9 mouse cellular contexts compared by ENCODE assay signal in genomic region chr17:56287830-56288229, GRCm38 (mm10). TPM values are rescaled to one million over a fixed set of nuclear protein-coding genes. Genes with fewer than 3 reads are reported as not detected.
DNase-seq lines count a peak whose midpoint lies in the region; ATAC-seq and TF ChIP-seq lines count a peak whose summit lies in the region.
"Had no signal": no experiment of that assay in that cellular context is flagged by ENCODE, and none has a peak within 500 bp of the region (broad histone marks: within the 10 kb centered on the region; RNA-seq: fewer than 3 reads in every experiment).

No protein-coding gene starts in this region.

- peaks cover 80% of the 10 kb centered on the region for H3K4me1 ChIP-seq in erythroblast, embryonic 14.5 days (ENCODE audit: control insufficient read depth)
- H3K4me1 ChIP-seq in hindbrain, postnatal 0 days (ENCODE audit: insufficient read depth, low read length): 0 out of 2 replicates have a peak, but pooled peaks cover 4% of the 10 kb centered on the region
- peaks cover 70% of the 10 kb centered on the region for H3K4me1 ChIP-seq in liver, embryonic 13.5 days (replicated peaks)

- H3K4me3 ChIP-seq in erythroblast, embryonic 14.5 days (replicated peaks): peak overlapping the region; percentile 50
- no peak overlapping the region for H3K4me3 ChIP-seq in hindbrain, postnatal 0 days (ENCODE audit: low read length)
- H3K4me3 ChIP-seq in liver, embryonic 13.5 days (replicated peaks): peak overlapping the region; percentile 31; the same call in 1 of the 2 replicates

- no peaks in the 10 kb centered on the region for H3K9me3 ChIP-seq in erythroblast, embryonic 14.5 days (ENCODE audit: control insufficient read depth, low read length)
- H3K9me3 ChIP-seq in hindbrain, postnatal 0 days (ENCODE audit: low read length): no peaks in the 10 kb centered on the region
- no peaks in the 10 kb centered on the region for H3K9me3 ChIP-seq in liver, embryonic 13.5 days (replicated peaks)

- peak; percentile 81 for DNase-seq in adrenal gland, adult 2 months
- DNase-seq in hindbrain, postnatal 0 days (ENCODE audit: low spot score): no peak
- DNase-seq in liver, embryonic 13.5 days: peak; percentile 67
- DNase-seq in layer of hippocampus, postnatal 10 days (ENCODE audit: low spot score in 2 of 2): no peak
- DNase-seq in left cerebral cortex, adult 18-20 months (ENCODE audit: low spot score in 2 of 2): no peak
- no peak for DNase-seq in T-cell, adult 2 months (ENCODE audit: low spot score)

- H3K36me3 ChIP-seq in erythroblast, embryonic 14.5 days (ENCODE audit: control insufficient read depth): peaks cover 40% of the 10 kb centered on the region
- H3K36me3 ChIP-seq in hindbrain, postnatal 0 days (ENCODE audit: insufficient read depth, low read length): no peaks in the 10 kb centered on the region
- H3K36me3 ChIP-seq in liver, embryonic 13.5 days: peaks cover 38% of the 10 kb centered on the region

- no peak for TF ChIP-seq CTCF in hindbrain, postnatal 0 days (IDR thresholded peaks at IDR 0.05; ENCODE audit: low read depth)

- ATAC-seq in erythroblast, adult 5-6 weeks (replicated peaks; ENCODE audit: low FRiP score, poor library complexity, severe bottlenecking): no peak
- no peak for ATAC-seq in hindbrain, postnatal 0 days
- peak; percentile 32 for ATAC-seq in liver, embryonic 13.5 days (ENCODE audit: low read depth)

- no peaks in the 10 kb centered on the region for H3K27me3 ChIP-seq in erythroblast, embryonic 14.5 days (ENCODE audit: control insufficient read depth)
- no peaks in the 10 kb centered on the region for H3K27me3 ChIP-seq in hindbrain, postnatal 0 days (ENCODE audit: insufficient read depth, low read length)
- no peaks in the 10 kb centered on the region for H3K27me3 ChIP-seq in liver, embryonic 13.5 days

- H3K9ac ChIP-seq in hindbrain, postnatal 0 days (replicated peaks; ENCODE audit: low read length): no peak overlapping the region
- peak overlapping the region; percentile 77 for H3K9ac ChIP-seq in liver, embryonic 13.5 days

- 71% methylated on average over 3 of the region's 3 CpGs for WGBS in hindbrain, postnatal 0 days
- 26% methylated on average over 3 of the region's 3 CpGs for WGBS in liver, embryonic 13.5 days (ENCODE audit: insufficient replicate concordance)

- H3K27ac ChIP-seq in hindbrain, postnatal 0 days: peak overlapping the region; percentile 36; the same call in 1 of the 2 replicates
- H3K27ac ChIP-seq in liver, embryonic 13.5 days: peak overlapping the region; percentile 93

- H3K4me2 ChIP-seq in hindbrain, postnatal 0 days (ENCODE audit: low read depth, low read length): no peak overlapping the region
- peak overlapping the region; percentile 84 for H3K4me2 ChIP-seq in liver, embryonic 13.5 days

RNA-seq across cellular contexts. Expression of gene Plin3, which starts 4.8 kb away (rescaled TPM):
- polyA plus RNA-seq in erythroblast, embryonic 14.5 days (2012): 0.86 and 1.3 TPM in 2 replicates
- total RNA-seq in erythroblast, adult 5-6 weeks (2015; ENCODE audit: low replicate concordance): 3.1 and 4.0 TPM in 2 replicates
- total RNA-seq in erythroblast, adult 5-6 weeks (2017; ENCODE audit: low replicate concordance): 5.4 and 5.9 TPM in 2 replicates
- 100 to 1,000 TPM in 1 of 2 experiments, 10 to 100 TPM in 1; 65.9 to 101 TPM for total RNA-seq in adrenal gland, adult 2 months (2021)
- polyA plus RNA-seq in adrenal gland, adult 2 months (2012; rRNA removed): 43.9 and 51.8 TPM in 2 replicates
- total RNA-seq in hindbrain, postnatal 0 days (2014; rRNA removed): 12.4 and 13.9 TPM in 2 replicates
- 16.0 and 17.0 TPM in 2 replicates for polyA plus RNA-seq in hindbrain, postnatal 0 days (2015; fragmentation: Nextera tagmentation; extraction: Ambion mirVana)
- polyA plus RNA-seq in liver, embryonic 13.5 days (2015; fragmentation: Nextera tagmentation; extraction: Ambion mirVana): 24.9 and 27.1 TPM in 2 replicates
- 1 to 10 TPM; 5.7 to 7.3 TPM for total RNA-seq in layer of hippocampus, postnatal 10 days (2021)
- 10 to 100 TPM; 11.9 to 15.1 TPM for total RNA-seq in left cerebral cortex, adult 18-20 months (2021)

RNA-seq across cellular contexts. Expression of gene Ticam1, which starts 11.2 kb away (rescaled TPM):
- 0.90 and 0.96 TPM in 2 replicates for polyA plus RNA-seq in erythroblast, embryonic 14.5 days (2012)
- total RNA-seq in erythroblast, adult 5-6 weeks (2015; ENCODE audit: low replicate concordance): 2.5 and 5.0 TPM in 2 replicates
- 1.3 and 2.8 TPM in 2 replicates for total RNA-seq in erythroblast, adult 5-6 weeks (2017; ENCODE audit: low replicate concordance)
- 10 to 100 TPM; 22.7 to 29.4 TPM for total RNA-seq in adrenal gland, adult 2 months (2021)
- 39.7 and 50.2 TPM in 2 replicates for polyA plus RNA-seq in adrenal gland, adult 2 months (2012; rRNA removed)
- total RNA-seq in hindbrain, postnatal 0 days (2014; rRNA removed): 3.1 and 3.4 TPM in 2 replicates
- 1.2 and 1.3 TPM in 2 replicates for polyA plus RNA-seq in hindbrain, postnatal 0 days (2015; fragmentation: Nextera tagmentation; extraction: Ambion mirVana)
- polyA plus RNA-seq in liver, embryonic 13.5 days (2015; fragmentation: Nextera tagmentation; extraction: Ambion mirVana): 2.3 and 2.7 TPM in 2 replicates
- total RNA-seq in layer of hippocampus, postnatal 10 days (2021): 1 to 10 TPM; 5.2 to 5.9 TPM
- 1 to 10 TPM; 5.2 to 7.6 TPM for total RNA-seq in left cerebral cortex, adult 18-20 months (2021)

RNA-seq across cellular contexts. Expression of gene Arrdc5, which starts 12.3 kb away (rescaled TPM):
- polyA plus RNA-seq in erythroblast, embryonic 14.5 days (2012): not detected in 2 replicates
- total RNA-seq in erythroblast, adult 5-6 weeks (2015; ENCODE audit: low replicate concordance): not detected in 2 replicates
- not detected in 2 replicates for total RNA-seq in erythroblast, adult 5-6 weeks (2017; ENCODE audit: low replicate concordance)
- total RNA-seq in adrenal gland, adult 2 months (2021): not detected
- not detected in 2 replicates for polyA plus RNA-seq in adrenal gland, adult 2 months (2012; rRNA removed)
- total RNA-seq in hindbrain, postnatal 0 days (2014; rRNA removed): not detected in 2 replicates
- polyA plus RNA-seq in hindbrain, postnatal 0 days (2015; fragmentation: Nextera tagmentation; extraction: Ambion mirVana): not detected in 2 replicates
- not detected in 2 replicates for polyA plus RNA-seq in liver, embryonic 13.5 days (2015; fragmentation: Nextera tagmentation; extraction: Ambion mirVana)
- total RNA-seq in layer of hippocampus, postnatal 10 days (2021): not detected
- total RNA-seq in left cerebral cortex, adult 18-20 months (2021): not detected
- total RNA-seq: heart, postnatal 36 days had no signal

RNA-seq across cellular contexts. Expression of gene Uhrf1, which starts 15.3 kb away (rescaled TPM):
- 30.4 and 30.5 TPM in 2 replicates for polyA plus RNA-seq in erythroblast, embryonic 14.5 days (2012)
- total RNA-seq in erythroblast, adult 5-6 weeks (2015; ENCODE audit: low replicate concordance): 34.4 and 53.7 TPM in 2 replicates
- 66.2 and 103 TPM in 2 replicates for total RNA-seq in erythroblast, adult 5-6 weeks (2017; ENCODE audit: low replicate concordance)
- total RNA-seq in adrenal gland, adult 2 months (2021): 1 to 10 TPM; 3.1 to 3.5 TPM
- polyA plus RNA-seq in adrenal gland, adult 2 months (2012; rRNA removed): 2.7 and 3.0 TPM in 2 replicates
- total RNA-seq in hindbrain, postnatal 0 days (2014; rRNA removed): 28.2 and 31.4 TPM in 2 replicates
- polyA plus RNA-seq in hindbrain, postnatal 0 days (2015; fragmentation: Nextera tagmentation; extraction: Ambion mirVana): 18.8 and 20.5 TPM in 2 replicates
- polyA plus RNA-seq in liver, embryonic 13.5 days (2015; fragmentation: Nextera tagmentation; extraction: Ambion mirVana): 121 and 131 TPM in 2 replicates
- 1 to 10 TPM; 5.9 to 6.3 TPM for total RNA-seq in layer of hippocampus, postnatal 10 days (2021)
- total RNA-seq in left cerebral cortex, adult 18-20 months (2021): 1 to 10 TPM in 1 of 2 experiments, under 1 TPM in 1; 0.35 to 1.1 TPM

RNA-seq across cellular contexts. Expression of gene Fem1a, which starts 31.2 kb away (rescaled TPM):
- polyA plus RNA-seq in erythroblast, embryonic 14.5 days (2012): 0.64 and 0.80 TPM in 2 replicates
- total RNA-seq in erythroblast, adult 5-6 weeks (2015; ENCODE audit: low replicate concordance): 2.7 TPM in 2 replicates
- total RNA-seq in erythroblast, adult 5-6 weeks (2017; ENCODE audit: low replicate concordance): 4.9 and 5.3 TPM in 2 replicates
- 10 to 100 TPM; 27.0 to 32.4 TPM for total RNA-seq in adrenal gland, adult 2 months (2021)
- polyA plus RNA-seq in adrenal gland, adult 2 months (2012; rRNA removed): 44.6 and 46.9 TPM in 2 replicates
- total RNA-seq in hindbrain, postnatal 0 days (2014; rRNA removed): 47.0 and 49.2 TPM in 2 replicates
- polyA plus RNA-seq in hindbrain, postnatal 0 days (2015; fragmentation: Nextera tagmentation; extraction: Ambion mirVana): 15.1 and 15.7 TPM in 2 replicates
- polyA plus RNA-seq in liver, embryonic 13.5 days (2015; fragmentation: Nextera tagmentation; extraction: Ambion mirVana): 6.1 and 7.1 TPM in 2 replicates
- total RNA-seq in layer of hippocampus, postnatal 10 days (2021): 10 to 100 TPM; 45.3 to 46.5 TPM
- total RNA-seq in left cerebral cortex, adult 18-20 months (2021): 10 to 100 TPM; 29.9 to 31.9 TPM

Comparison
In these comparisons a context has a peak if more than half of its experiments do, and no peak if none do; other contexts are left out.
1. DNase-seq: peak in adrenal gland, adult 2 months (single experiment) and liver, embryonic 13.5 days (single experiment); none in hindbrain, postnatal 0 days (single experiment), layer of hippocampus, postnatal 10 days (0 of 2), left cerebral cortex, adult 18-20 months (0 of 2) and T-cell, adult 2 months (single experiment).